Mouse (Mus musculus) thymus, adult 2 months (tissue): ENCODE results near the gene Sowaha.

Experiments used
- CTCF ChIP-seq: fragments of 200-500 bp; IDR thresholded peaks from 2 replicates; pipeline ENCODE4 v1.5.1; 2012; ENCODE audit warnings: mild to moderate bottlenecking, control low read depth, low read length, moderate library complexity, borderline replicate concordance; ENCODE audit not compliant: control insufficient read depth, poor library complexity, insufficient read depth; ENCODE audit errors: extremely low read depth
- POLR2A ChIP-seq: fragments of 200-500 bp; IDR thresholded peaks from 2 replicates; pipeline ENCODE4 v1.6.1; 2012; ENCODE audit warnings: mild to moderate bottlenecking, low read length, control low read depth, moderate library complexity; ENCODE audit not compliant: control insufficient read depth, poor library complexity, insufficient read depth; ENCODE audit errors: extremely low read depth

GRCm38 (mm10) chr11:53519207-53520121 lies 39.4 kb upstream of the Sowaha start, which contains the start of gene Sept8:
- TF ChIP-seq CTCF (no peak), POLR2A (no peak)
